Mouse (Mus musculus) thymus, postnatal 14 days (tissue): ENCODE measurements around the gene Galk1.

Experiments used
- DNase-seq: peaks from one replicate; pipeline ENCODE4 v3.0.0; 2021

Gene Galk1

DNA sequence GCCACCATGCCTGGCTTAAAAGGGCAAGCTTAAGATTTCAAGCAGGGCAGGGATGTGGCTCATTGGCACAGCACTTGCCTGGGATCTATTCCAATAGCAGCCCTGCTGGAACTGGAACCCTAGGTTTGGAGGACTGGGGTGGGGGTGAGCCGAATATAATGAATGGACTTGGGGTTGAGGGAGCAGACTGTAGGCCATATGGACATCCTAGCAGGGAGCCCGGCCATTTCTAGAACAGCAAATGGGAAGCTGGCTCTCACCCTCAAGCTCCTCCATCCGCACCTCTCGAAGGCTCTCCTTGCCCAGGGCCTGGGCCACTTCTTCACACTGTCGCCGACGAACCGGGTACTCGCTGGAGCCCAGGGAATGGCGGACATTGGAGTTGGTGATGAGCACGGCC, 2.9 kb downstream of the Galk1 start:
- DNase-seq, result no peak

DNA sequence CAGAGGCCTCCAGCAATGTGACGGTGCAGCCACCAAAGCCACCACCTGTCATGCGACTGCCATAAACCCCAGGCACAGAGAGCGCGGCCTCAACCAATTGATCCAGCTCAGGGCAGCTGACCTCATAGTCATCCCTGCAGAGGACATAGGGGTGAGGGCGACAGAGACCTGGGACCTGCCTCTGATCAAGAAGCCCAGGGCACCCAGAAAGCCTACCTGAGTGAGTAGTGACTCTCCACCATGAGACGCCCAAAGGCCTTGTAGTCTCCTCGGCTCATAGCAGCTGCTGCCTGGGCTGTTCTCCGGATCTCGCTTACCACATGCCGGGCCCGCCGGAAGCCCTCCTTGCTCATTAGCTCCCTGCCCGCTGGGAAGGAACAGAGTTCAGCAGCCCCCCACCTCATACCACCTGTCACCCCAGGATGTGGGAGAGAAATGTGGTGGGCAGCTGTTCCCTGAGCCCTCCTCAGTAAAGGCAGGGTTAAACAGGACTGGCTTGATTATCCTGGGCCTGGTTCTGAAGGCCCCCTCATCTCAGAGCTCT, 3.6 kb downstream of the Galk1 start:
- no peak for DNase-seq

DNA sequence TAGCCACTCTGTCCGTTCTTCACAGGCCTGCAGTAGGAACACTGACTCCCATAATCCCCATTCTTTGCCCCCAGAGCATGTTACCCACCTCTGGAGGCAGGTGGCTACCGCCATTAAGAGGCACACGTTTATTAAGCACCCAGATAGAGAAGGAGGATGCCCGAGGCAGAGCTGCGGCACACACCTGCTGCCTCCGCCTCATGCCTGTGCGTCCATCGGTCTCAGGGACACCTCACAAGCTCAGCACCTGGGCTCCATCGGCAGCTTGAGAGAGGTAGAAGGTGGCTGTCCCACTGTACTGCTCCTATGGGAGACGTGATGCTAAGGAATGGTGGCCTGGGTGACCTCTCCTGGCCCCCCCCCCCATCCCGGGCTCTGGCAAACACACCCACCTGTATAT, 4.1 kb downstream of the Galk1 start:
- no peak for DNase-seq

DNA sequence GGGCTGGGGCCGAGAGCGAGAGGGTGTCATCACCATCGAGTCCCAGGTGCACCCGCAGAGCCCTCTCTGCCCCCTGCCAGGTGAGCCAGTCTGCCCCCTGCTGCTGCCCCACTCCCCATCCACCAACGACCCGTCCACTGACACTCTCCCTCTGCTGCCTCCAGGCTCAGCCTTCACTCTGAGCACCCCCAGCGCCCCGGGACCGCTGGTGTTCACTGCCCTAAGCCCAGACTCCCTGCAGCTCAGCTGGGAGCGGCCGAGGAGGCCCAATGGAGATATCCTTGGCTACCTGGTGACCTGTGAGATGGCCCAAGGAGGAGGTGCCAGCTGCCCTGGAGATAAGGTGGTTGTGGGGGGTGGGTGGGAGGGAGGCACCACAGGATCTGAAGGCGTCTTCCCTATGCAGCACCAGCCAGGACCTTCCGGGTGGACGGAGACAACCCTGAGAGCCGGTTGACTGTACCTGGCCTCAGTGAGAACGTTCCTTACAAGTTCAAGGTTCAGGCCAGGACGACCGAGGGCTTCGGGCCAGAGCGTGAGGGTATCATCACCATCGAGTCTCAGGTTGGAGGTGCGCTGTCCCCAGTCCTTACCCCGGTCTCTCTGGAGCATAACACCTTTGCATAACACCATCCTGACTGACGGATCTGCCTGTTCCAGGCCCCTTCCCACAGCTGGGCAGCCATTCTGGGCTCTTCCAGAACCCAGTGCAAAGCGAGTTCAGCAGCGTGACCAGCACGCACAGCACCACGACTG, 5.2 kb downstream of the Galk1 start:
- no peak for DNase-seq

DNA sequence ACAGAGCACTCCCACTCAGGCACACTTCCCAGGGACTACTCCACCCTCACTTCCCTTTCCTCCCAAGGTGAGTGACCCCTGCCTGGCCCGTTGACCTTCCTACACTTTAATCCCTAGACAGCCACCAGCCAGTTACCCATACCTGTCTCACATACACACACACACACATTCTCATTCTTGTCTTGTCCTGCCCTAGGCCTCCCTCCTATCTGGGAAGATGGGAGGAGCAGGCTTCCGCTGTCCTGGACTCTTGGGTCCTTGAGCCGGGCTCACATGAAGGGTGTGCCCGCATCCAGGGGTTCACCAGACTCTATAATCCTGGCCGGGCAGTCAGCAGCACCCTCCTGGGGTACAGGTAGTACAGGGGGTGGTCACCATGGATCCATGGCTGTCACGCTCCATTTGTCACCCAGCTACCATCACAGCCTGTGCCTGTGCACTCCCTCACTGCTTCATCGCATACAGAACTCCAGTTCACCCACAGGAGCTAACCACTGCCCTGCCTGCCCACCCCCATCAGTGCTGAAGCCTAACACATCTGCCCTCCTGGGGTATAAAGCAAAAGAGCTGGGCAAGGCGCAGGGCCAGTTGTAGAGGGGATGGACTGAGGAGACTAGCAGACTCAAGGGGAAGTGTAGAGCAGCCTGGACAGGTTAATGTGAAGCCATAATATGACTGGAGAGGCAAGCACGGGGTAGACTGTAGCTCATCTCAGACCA, 6.7 kb downstream of the Galk1 start:
- no peak for DNase-seq

DNA sequence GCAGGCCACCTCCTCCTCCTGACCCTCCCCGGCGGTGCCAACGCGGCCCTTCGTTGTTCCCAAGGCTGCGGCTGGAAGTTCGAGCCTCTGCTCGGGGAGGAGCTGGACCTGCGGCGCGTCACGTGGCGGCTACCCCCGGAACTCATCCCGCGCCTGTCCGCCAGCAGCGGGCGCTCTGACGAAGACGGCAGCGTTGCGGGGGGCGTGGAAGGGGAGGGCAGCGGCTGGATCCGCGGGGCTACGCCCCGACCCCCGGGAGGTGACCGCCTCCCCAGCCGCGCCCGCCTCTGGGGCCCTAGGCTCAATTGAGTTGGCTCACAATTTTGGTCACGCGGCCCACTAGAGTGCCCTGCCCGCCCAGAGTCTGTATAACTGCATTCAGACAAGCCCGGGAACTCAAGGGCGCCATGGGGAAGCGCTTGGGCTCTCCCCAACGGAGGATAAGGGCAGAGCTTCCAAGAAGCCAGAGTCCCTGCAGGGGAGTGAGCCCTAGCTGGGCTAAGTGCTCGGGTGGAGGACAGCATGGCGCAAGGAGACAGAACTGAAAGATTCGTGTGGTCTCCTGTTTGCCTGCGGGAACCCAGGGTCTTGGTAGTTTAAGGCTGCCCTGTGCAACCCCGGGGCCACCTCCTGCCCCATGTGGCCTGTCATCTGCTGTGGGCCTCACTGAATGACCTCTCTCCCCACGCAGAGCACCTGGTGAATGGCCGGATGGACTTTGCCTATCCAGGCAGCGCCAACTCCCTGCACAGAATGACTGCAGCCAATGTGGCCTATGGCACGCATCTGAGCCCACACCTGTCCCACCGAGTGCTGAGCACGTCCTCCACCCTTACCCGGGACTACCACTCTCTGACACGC, 7.4 kb downstream of the Galk1 start:
- peak; percentile 84 for DNase-seq

DNA sequence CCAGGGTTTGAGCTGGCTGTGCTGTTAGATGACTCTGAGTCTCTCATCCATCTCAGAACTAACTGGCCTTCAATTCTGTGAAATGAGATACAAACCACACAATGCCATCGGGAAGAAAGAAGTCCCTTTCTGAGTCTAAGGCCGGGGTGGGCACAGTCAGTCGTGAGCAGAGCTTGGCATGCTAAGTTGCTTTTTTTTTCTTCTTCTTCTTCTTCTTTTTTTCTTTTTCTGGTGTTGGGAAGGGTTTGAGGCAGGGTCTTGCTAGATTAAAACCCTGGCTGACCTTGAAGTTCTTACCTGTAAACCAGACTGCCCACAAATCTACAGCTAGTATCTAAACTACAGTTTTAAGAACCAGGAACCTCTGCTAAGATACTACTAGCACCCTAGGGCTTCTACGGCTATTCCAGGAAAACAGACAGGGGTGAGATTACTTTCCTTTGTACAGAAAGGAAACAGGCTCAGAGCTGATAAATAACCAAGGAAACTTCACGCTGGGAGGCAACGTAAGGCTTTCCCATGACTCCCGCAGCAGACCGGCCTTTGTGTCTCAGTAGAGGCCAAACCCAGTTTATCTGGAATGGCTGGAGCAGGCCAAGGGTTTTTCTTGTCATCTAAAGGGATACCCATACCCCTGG, 8.2 kb downstream of the Galk1 start:
- no peak for DNase-seq

DNA sequence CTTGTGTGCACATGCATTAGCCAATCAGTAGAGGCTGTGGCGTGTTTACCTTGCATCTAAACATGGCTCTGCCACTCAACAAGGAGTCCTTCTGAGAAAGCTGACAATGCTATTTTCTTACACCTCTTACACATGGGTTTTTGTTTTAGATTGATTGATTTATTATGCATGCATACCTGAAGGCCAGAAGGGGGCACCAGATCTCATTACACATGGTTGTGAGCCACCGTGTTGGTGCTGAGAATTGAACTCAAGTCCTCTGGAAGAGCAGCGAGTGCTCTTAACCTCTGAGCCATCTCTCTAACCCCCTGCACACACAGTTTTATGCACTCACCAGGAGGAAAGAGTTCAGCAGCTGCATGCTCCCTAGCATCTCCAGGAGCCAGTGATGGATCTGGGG, 9.6 kb downstream of the Galk1 start:
- no peak for DNase-seq

DNA sequence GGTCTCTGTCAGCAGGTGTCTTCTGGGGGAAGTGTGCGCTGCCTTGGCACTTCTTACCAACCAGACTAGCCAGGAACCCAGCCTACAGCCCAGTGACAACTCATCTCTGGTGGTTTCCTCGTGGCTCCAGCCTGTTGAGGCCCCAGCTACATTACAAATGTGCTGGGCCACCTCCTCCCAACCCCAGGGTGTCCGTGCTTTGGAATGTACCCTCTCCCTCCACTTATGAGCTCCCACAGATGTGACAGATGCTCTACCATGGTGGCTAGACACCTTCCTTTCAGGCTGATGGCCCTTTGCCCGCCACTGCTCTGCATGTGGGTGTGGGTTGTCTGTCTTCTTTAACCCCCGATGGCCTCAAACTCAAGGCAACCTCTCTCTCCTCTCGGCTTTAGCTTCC, 10.8 kb downstream of the Galk1 start:
- DNase-seq, result no peak

DNA sequence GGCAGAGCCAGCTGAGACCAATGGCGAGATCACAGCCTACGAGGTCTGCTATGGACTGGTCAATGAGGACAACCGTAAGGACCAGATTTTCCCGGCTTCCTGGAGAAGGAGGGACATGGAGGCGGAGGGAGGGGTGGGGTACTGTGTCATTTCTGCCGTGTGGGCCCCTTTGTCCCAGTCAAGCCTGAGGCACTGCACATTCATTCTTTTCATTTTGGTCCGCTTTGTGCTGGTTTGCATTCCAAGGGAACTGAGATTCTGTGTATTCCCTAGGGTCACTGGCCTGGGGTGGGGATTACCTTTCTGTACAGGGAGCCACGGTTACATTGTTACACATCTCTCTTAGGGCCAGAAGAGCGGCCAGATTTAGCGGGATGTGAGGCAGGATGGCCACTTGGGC, 11.9 kb downstream of the Galk1 start:
- DNase-seq, result no peak

DNA sequence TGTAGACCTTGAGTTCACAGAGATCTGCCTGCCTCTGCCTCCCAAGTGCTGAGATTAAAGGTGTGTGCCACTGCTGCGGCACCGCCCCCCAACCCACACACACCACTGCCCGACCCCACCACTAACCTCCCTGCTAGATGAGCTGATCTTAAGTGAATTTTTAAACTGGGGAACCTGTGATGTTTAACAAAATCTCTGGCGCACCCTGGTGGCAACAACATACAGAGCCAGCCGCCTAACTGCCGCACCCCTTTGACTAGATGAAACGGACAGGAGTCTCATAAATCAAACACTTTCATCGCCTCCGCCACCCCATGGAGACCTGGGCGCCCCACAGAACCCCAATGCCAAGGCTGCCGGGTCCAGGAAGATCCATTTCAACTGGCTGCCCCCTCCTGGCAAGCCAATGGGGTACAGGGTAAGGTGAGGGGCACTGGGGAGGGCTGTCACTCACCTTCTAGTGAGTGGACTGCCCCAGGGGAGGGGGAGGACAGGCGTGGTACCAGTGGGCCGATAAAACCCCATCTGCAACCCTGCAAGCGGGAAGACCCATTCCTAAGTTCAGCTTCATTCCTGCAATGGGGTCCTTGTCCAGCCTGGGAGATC, 12.9 kb downstream of the Galk1 start:
- peak; percentile 87 for DNase-seq

DNA sequence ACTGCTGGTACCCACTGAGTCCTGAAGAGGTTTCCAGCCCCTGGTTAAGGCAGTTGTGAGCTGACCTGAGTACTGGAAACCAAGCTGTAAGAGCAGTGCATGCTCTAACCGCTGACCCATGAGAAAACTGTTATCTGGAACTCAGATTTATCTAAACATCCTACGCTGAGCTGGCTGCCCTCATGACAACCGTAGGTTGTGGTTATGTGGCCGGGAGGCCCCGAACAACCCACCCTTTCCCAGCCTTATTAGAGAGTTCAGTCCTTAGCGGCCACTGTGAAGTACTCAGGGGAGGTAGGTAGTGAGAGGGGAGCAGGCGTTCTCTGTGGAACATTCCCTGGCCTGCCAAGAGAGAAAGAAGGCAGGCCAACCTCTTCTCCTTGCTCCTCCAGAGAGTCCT, 13.5 kb downstream of the Galk1 start:
- no peak for DNase-seq

DNA sequence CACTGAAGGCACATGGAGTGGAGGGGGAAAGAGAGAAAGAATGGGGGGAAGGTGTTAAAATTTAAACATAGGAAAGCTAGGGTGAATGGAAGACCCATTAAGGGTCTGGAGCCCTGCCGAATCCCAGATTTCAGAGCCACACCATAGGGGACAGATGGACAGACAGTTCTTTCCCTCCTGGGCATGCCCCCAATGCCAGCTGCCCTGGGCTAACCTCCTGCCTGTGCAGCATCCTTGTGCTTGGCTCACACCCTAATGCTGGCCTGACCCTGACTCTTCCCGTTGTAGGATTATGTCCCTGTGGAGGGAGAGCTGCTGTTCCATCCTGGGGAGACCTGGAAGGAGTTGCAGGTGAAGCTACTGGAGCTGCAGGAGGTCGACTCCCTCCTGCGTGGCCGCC, 14.9 kb downstream of the Galk1 start:
- no peak for DNase-seq

DNA sequence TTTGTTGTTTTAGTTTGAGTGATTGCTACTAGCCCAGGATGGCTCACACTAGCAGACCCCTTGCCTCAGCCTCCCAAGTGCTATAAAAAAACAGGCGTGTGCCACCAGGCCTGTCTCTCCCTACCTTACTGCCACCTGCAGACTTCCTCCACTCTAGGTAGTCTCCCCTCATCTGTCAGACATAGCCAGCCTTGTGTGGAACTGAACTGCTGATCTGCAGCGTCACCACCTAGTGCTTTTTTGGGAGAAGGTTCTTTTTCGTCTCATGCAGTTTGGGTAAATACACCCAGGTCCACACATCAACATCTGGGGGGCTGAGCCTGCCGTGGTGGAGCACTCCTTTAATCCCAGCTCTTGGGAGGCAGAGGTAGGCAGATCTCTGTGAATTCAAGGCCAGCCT, 15.5 kb downstream of the Galk1 start:
- no peak for DNase-seq

DNA sequence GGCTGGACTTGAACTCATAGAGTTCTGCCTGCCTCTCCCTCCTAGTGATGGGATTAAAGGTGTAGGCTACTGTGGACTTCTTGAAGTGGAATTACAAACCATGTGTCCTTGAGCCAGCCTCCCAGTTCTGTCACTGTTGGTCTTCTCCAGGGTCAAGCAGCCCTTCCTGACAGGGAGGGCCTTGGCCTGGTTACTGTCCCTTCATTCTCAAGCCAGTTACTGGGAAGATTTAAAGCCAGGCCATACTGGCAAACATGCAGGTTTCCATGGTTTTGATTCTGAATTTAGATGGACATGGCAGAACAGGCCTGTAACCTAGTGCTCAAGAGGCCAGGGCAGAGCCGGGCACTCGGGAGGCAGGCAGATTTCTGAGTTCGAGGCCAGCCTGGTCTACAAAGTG, 17.3 kb downstream of the Galk1 start:
- DNase-seq, result no peak

DNA sequence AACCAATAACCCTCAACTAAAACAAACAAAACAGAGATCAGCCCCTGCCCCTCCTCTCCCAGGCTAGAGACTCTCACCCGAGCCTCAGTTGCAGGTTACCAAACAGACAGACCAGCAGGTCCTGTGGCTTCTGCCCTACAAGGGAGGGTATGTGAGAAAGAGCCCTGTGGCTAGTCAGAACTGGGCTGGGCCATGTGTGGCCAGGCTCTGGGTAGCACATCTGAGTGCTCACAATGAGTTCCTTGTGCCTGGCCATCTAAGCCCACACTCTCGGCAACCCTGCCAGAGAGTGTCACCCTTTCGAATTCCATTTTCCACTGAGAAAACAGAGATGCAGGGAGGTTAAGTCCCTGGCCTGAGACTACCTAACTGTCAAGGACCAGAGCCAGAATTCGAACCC, 20.4 kb downstream of the Galk1 start:
- no peak for DNase-seq

DNA sequence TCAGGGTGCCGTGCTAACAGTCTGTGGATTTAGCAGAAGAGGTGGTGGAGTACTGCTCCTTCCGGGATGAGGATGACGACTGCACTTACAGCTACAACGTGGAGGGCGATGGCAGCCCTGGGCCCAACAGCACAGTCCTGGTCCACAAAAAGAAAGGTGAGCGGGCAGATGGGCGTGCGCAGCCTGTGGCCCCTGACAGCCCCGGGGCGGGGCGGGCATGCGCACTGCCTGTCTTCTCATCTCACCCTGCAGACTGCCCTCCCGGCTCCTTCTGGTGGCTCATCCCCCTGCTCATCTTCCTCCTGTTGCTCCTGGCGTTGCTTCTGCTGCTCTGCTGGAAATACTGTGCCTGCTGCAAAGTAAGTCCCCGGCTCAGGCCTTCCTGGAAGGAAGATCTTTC, 22.8 kb downstream of the Galk1 start:
- DNase-seq, result no peak

DNA sequence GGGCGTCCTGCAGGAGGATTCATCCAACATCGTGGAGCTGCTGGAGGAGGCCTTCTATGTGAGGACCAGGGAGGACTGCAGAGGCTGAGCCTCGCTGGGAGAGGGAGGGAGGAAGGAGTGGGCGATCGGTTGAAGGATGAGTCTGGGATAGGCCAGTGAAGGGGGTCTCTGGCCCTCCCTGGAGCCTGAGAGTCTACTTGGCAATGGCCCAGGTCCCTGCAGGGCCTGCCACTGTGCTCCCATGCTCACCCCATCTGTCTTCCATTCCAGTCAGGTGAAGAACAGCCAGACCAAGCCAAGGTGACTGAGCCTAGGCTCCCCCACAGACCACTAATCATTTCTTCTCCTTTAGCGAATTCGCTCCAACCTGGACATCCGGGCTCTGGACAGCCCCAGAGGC, 29.2 kb downstream of the Galk1 start:
- no peak for DNase-seq

DNA sequence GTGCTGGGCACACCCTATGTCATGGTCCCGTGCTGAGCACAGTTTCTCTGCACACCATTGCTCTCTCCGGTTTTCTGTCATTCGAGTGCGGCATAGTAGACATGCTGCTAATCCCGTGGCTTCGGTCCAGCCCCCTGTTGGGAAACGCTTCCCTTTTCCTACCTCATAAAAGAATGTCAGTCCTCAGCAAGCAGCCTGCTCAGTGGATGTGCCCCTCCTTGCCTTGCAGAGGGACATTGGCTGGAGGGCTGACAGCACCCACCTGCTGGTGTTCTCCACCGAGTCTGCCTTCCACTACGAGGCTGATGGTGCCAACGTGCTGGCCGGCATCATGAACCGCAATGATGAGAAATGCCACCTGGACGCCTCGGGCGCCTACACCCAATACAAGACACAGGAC, 30.0 kb downstream of the Galk1 start:
- no peak for DNase-seq

DNA sequence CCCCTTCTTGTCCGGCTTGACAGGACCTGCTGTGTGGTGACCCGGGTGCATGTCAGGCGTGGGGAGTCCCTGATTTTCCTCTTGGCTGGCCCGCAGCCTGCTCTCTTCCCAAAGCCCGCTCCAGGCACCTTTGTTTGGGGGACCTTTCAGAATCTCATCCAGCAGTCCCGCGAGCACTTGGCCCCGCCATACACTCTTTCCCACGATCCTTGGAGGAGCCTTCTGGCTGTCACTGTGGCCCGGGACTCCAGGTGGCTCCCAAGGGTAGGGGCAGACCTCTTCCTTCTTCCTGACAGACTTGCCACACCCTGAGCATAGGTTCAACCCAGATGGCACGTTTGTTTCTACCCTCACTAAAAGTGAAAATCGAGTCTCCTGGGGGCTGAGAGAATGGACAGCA, 37.0 kb downstream of the Galk1 start:
- DNase-seq, result no peak

DNA sequence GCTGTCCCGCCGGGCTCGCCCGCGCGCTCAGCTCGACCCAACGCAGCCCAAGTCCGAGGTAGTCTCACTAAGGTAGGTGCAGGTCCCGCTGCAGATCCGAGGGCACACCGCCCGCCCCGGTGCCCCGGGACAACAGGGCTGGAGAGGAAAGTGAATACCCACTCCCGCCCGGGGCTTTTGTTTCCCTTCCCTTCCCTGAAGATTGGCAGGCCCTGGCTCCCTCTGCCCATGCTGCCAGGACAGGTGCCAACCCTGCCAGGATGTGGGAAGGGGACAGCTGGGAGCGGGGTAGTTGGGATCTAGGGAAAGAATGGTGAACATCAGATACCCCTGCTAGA, 37.5 kb downstream of the Galk1 start:
- no peak for DNase-seq

DNA sequence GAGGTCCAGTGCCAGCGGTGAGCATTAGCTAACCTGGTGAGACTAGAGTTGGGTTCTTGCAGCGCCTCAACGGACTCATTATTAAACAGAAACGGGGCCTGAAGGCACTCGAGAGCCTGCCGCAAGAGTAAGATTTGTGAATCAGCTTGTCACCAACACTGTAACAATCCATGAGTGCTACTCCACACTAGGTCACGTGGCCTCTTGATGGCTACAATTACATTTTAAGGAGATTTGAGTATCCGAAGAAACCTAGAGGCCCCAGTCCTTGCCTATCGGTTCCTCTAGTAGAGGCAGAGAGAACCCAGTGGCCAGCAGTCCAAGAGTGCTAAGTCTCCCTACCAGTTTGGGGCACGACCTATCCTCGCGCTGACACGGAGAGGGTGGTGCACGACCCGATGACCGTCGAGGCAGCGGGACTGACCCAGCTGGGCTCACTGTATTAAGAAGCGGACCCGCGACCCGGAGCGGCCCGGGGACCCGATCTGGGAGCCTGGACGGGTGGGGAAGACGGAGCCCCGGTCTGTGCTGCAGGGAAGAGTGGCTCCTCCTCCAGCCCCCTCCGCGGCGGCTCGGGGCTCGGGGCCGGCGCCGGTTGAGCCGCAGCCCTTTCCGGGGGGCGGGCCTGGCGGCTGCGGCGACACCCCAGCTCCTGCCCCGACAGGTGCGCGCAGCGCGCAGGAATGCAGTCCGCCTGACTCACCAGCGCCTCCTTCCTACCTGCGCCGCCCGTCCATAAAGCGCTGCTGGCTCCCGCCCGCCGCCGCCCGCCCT, 38.0 kb downstream of the Galk1 start, which contains the start of gene Itgb4:
TSS of gene Itgb4 (plus strand) at position 401 of the 774 bp plus-strand sequence.
- DNase-seq, result peak; percentile 88
